Mouse (Mus musculus) adipose tissue, adult 10 weeks (tissue): ENCODE data around the gene Vmn2r15. TPM values are rescaled to one million over a fixed set of nuclear protein-coding genes. Genes with fewer than 3 reads are reported as not detected.

Experiments
- polyA plus RNA-seq: library from polyadenylated mRNA; stranded (reverse); fragments of 350-450 nt; fragmentation: Illumina TruSeq; extraction: RNeasy Lipid Tissue Mini Kit (QIAGEN cat#74804); gene quantifications from one replicate; pipeline ENCODE4 v1.2.3, GENCODE M21; 2014; ENCODE audit warnings: low read depth, low replicate concordance

The Vmn2r15 gene
- not detected for polyA plus RNA-seq

DNA sequence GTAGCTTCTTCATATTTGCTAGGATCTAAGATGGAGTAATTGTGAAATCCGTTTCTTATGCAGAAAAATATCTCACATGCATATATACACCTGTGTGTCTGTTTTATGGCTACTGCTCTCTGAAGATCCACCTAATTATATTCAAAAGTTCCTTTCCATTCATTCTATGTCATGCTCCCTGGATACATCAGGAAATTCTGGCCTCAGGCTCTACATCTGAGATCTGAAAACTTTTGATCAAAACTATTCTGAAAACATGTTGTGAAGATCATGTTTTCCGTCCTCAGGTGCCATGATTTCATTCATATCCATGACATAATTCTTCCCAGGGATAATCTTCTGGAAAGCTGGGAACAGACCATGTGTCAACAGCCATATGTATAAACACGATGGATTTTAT lies at the start of gene Vmn2r15:
Vmn2r15 (minus strand) TSS at position 101 of the 400 bp plus-strand sequence.

DNA sequence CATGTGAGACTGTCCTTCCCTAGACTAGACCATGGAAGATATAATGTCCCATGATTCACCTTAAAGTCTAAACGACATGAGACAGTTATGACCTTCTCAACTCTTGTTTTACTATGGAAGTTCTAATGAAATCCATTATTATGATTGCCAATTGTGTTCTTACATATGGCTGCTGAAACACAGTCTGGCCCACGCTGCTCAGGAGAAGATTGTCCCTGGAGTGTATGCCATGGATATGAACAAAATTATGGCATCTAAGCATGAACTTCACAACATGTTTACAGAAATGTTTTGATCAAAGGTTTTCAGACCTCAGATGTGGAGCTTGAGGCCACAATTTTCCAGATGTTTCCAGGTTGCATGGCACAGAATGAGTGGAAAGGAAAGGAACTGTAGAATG lies 32.4 kb upstream of the Vmn2r15 start, which contains the start of gene Vmn2r16:
Vmn2r16 (plus strand) TSS at position 301 of the 400 bp plus-strand sequence.

Other genes with a start within 250 kb of the Vmn2r15 start
- gene Vmn2r11, start 238.1 kb downstream of the Vmn2r15 start, polyA plus RNA-seq, result not detected
- gene Vmn2r12, start 199.7 kb downstream of the Vmn2r15 start, polyA plus RNA-seq, result not detected
- gene Vmn2r13, start 105.4 kb downstream of the Vmn2r15 start, polyA plus RNA-seq, result not detected
- not detected for gene Vmn2r14, start 72.9 kb downstream of the Vmn2r15 start, polyA plus RNA-seq
- not detected for gene Vmn2r16, start 32.5 kb upstream of the Vmn2r15 start, polyA plus RNA-seq
- not detected for gene Vmn2r17, start 122.0 kb upstream of the Vmn2r15 start, polyA plus RNA-seq